Mouse (Mus musculus) embryonic facial prominence, embryonic 12.5 days (tissue): Measurements from ENCODE around the gene Zfp467. TPM values are rescaled to one million over a fixed set of nuclear protein-coding genes. Genes with fewer than 3 reads are reported as not detected.
A peak's percentile ranks its signal among the peaks of the same experiment; 100 is the strongest.

Source experiments
- ATAC-seq: fragments of 200-750 bp; cut with Nextera tagmentation; 2 replicates; pipeline ENCODE4 v1.8.0; 2017; ENCODE audit not compliant: insufficient number of reproducible peaks, insufficient read depth, low FRiP score, low TSS enrichment
- H3K27ac ChIP-seq: fragments of 300-500 bp; sonication (generic); 2 replicates; pipeline ENCODE4 v1.5.1; 2016; ENCODE audit warnings: mild to moderate bottlenecking
- H3K27me3 ChIP-seq: fragments of 300-500 bp; sonication (generic); 2 replicates; pipeline ENCODE4 v1.6.1; 2016; ENCODE audit warnings: mild to moderate bottlenecking, moderate library complexity
- H3K36me3 ChIP-seq: fragments of 300-500 bp; sonication (generic); 2 replicates; pipeline ENCODE4 v1.6.1; 2016; ENCODE audit warnings: mild to moderate bottlenecking
- H3K4me1 ChIP-seq: fragments of 300-500 bp; sonication (generic); 2 replicates; pipeline ENCODE4 v1.6.1; 2016
- H3K4me2 ChIP-seq: fragments of 300-500 bp; sonication (generic); replicated peaks from 2 replicates; pipeline ENCODE4 v1.6.1; 2016; ENCODE audit warnings: mild to moderate bottlenecking, moderate library complexity
- H3K4me3 ChIP-seq: fragments of 300-500 bp; sonication (generic); 2 replicates; pipeline ENCODE4 v1.5.1; 2016; ENCODE audit warnings: mild to moderate bottlenecking
- H3K9ac ChIP-seq: fragments of 300-500 bp; sonication (generic); 2 replicates; pipeline ENCODE4 v1.6.1; 2016; ENCODE audit warnings: mild to moderate bottlenecking, moderate library complexity
- H3K9me3 ChIP-seq: fragments of 300-500 bp; sonication (generic); 2 replicates; pipeline ENCODE4 v1.6.1; 2016; ENCODE audit warnings: mild to moderate bottlenecking, moderate library complexity
- WGBS: fragments of 180-500 bp; shearing (Covaris S2); methylation state at CpG from one replicate; pipeline ENCODE4 v1.1.7; 2016; 5-methylcytosine and 5-hydroxymethylcytosine counted together
- polyA plus RNA-seq: library from polyadenylated mRNA; unstranded; fragments of >200 nt; fragmentation: Nextera tagmentation; extraction: Ambion mirVana; gene quantifications from 2 replicates; pipeline ENCODE4 v1.2.1, GENCODE M21; 2016

Zfp467 gene
- polyA plus RNA-seq, 1 experiment from 2014 or later = 30.3 TPM

DNA sequence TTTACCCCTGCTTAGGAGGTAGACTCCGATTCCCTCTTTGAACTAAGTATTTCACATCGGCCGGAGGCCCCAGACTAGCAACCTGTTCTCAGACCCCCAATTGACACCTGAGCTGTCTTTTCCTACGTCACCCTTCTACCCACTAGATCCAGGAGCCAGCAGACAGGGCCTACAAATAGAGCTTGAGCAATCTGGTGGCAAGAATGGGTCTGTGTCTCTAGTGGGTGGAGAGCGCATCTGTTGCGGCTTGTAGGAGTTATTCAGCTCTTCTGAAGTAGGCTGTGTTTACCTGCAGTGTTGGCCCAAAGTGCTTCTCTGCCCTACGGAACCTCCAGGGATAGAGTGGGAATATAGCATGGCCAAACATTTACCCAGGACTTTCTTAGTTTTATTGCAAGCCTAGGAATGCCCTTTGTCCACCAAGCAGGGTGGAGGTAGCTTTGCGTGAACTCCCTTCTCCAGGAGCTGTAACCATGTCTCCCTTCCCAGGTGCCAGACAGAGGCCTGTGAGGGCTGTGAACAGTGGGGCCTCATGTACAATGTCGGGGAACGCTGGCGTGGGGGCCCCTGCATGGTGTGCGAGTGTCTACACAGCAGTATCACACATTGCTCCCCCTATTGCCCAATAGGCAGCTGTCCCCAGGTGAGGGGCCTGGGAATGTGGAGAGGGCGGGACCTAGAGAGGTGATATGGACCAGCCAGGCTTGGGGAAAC is 19.5 kb upstream of the Zfp467 start:
- H3K4me3 ChIP-seq = no peak overlapping the region
- no peak overlapping the region for H3K27ac ChIP-seq
- no peaks in the 10 kb centered on the region for H3K9me3 ChIP-seq
- H3K9ac ChIP-seq = no peak overlapping the region
- H3K4me2 ChIP-seq = no peak overlapping the region
- ATAC-seq = no peak
- H3K27me3 ChIP-seq = no peaks in the 10 kb centered on the region
- 92% methylated on average over 13 of the region's 13 CpGs for WGBS
- no peaks in the 10 kb centered on the region for H3K36me3 ChIP-seq
- no peaks in the 10 kb centered on the region for H3K4me1 ChIP-seq

DNA sequence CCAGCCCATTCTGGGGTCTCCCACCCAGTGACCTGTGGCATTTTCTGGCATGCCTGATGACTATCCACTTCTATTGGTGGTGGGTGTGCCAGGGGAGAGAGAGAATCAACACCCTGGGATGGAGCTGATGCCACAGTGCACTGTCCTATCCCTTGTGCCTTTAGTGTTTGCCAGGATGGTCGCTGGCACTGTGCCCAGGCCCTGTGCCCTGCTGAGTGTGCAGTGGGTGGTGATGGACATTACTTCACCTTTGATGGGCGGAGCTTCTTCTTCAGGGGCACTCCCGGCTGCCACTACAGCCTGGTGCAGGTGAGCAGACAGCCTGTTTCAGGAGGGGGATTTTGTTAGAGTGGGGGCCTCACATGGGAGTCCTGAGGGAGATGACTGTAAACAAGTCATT is 7.1 kb upstream of the Zfp467 start:
- Histone ChIP-seq H3K9ac (no peak overlapping the region), H3K4me1 (no peaks in the 10 kb centered on the region), H3K9me3 (no peaks in the 10 kb centered on the region), H3K27me3 (no peaks in the 10 kb centered on the region), H3K4me2 (no peak overlapping the region), H3K36me3 (no peaks in the 10 kb centered on the region), H3K4me3 (no peak overlapping the region), H3K27ac (no peak overlapping the region)
- WGBS = 73% methylated on average over 3 of the region's 3 CpGs
- no peak for ATAC-seq

DNA sequence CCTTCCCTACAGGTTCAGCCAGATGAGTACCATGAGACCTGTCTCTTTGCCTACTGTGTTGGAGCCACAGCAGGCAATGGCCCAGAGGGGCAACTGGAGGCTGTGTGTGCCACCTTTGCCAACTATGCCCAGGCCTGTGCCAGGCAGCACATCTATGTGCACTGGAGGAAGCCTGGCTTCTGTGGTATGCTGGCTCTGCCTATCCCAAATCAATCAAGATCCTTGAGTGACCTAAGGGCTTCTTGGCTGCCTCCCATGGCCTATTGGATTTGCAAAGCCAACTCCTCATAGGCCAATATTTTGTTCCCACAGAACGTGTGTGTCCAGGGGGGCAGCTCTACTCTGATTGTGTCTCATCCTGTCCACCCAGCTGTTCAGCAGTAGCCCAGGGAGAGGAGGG is 6.5 kb upstream of the Zfp467 start:
- no peak for ATAC-seq
- 100% methylated on average over 1 of the region's 1 CpGs for WGBS
- H3K9me3 ChIP-seq = no peaks in the 10 kb centered on the region

DNA sequence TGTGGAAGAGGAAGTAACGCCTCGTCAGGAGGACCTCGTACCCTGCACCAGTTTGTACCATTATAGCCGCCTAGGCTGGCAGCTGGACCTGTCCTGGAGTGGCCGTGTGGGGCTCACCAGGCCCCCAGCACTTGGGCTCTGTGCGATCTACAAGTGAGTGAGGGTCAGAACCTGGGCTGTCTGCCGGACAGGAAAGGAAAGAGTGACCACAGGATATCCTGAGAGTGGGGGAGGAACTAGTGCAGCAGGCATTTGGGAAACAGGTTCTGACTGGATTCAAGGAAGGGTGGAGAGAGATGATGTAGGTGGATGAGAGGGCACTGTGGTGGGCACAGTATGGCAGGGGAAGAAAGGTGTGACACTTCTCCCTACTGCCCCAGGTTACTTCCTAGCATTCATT is 2.9 kb upstream of the Zfp467 start:
- Histone ChIP-seq H3K4me3 (no peak overlapping the region), H3K27ac (no peak overlapping the region), H3K9ac (no peak overlapping the region), H3K27me3 (no peaks in the 10 kb centered on the region), H3K9me3 (no peaks in the 10 kb centered on the region), H3K36me3 (no peaks in the 10 kb centered on the region), H3K4me1 (peaks cover 9% of the 10 kb centered on the region), H3K4me2 (no peak overlapping the region)
- no peak for ATAC-seq
- 68% methylated on average over 7 of the region's 7 CpGs for WGBS

More for the DNA sequence above, 6.5 kb upstream of the Zfp467 start:
- Histone ChIP-seq H3K4me1 (no peaks in the 10 kb centered on the region), H3K27me3 (no peaks in the 10 kb centered on the region), H3K36me3 (no peaks in the 10 kb centered on the region), H3K4me3 (no peak overlapping the region), H3K27ac (no peak overlapping the region), H3K4me2 (no peak overlapping the region), H3K9ac (no peak overlapping the region)

DNA sequence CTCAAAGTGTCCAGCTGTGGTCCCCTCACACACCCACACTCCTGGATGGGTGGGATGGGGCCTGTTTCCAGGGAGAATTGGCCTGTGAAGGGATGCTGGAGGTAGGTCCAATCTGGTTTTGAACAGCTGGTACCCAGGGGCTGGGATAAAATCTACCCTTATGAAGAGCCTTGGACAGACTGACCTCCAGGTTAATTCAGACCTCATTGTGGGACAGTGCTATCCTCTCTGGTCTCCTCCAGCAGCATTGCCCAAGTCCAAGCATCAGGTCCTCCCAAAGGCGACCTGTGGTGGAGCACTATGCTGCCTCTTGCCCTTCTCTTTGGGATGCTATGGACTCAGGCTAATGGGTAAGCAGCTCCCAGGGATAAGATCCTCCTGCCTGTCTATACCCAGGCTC is 2.3 kb upstream of the Zfp467 start, which contains the start of gene Sspo:
Gene Sspo, plus strand, starts transcription at position 301 of the 400 bp plus-strand sequence.
- H3K9me3 ChIP-seq = no peaks in the 10 kb centered on the region
- no peak within 1 kb of the TSS for H3K9ac ChIP-seq
- ATAC-seq = no peak
- H3K36me3 ChIP-seq = no peaks in the 10 kb centered on the region
- H3K4me1 ChIP-seq = peaks cover 14% of the 10 kb centered on the region
- no peaks in the 10 kb centered on the region for H3K27me3 ChIP-seq
- H3K27ac ChIP-seq = no peak within 1 kb of the TSS
- no peak within 1 kb of the TSS for H3K4me2 ChIP-seq
- WGBS = 58% methylated on average over 1 of the region's 1 CpGs
- H3K4me3 ChIP-seq = no peak within 1 kb of the TSS

DNA sequence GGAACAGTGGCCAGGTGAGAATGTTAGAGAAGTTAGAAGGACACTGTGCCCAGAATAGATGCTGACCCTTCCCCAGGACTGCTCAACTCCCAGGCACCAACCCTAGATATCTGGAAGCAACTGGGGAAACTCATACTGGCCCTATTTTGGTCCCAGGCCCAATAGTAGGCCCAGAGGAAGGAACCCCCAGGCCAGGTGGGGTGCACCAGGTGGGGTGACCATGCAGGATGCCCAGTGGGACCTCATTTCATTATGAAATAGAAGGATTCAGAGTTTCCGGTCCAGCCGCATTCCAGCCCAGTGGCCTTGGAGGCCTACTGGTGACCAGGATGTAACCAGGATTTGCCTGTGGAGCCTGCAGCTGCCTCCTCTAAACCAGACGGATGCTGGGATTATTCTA is 1.3 kb upstream of the Zfp467 start:
- peaks cover 14% of the 10 kb centered on the region for H3K4me1 ChIP-seq
- H3K9ac ChIP-seq = no peak overlapping the region
- no peaks in the 10 kb centered on the region for H3K27me3 ChIP-seq
- H3K9me3 ChIP-seq = no peaks in the 10 kb centered on the region
- H3K27ac ChIP-seq = peak overlapping the region; percentile 97; the same call in 1 of the 2 replicates
- WGBS = 60% methylated on average over 3 of the region's 3 CpGs
- H3K4me2 ChIP-seq = no peak overlapping the region
- peaks cover 8% of the 10 kb centered on the region for H3K36me3 ChIP-seq
- no peak for ATAC-seq
- H3K4me3 ChIP-seq = no peak overlapping the region

DNA sequence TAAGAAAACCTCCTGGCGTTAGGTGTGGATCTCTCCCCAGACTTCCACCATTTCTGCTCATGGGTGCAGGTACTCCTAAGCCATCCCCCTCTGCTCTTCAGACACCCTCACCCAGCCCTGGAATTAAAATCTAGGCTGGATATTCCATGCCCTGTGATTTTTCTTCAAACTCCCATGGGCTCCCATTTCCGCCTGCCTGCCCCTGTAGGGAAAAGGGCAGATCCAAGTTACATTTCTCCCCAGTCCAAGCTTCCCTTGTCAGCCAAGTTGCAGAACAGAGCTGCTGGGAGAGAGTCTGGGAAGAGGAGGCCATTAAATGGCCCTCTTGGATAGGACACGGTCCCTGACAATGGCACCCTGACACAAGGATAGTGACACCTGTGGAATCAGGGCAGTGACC is 631 bp upstream of the Zfp467 start:
- Histone ChIP-seq H3K4me3 (peak overlapping the region; percentile 73), H3K27me3 (no peaks in the 10 kb centered on the region), H3K9me3 (no peaks in the 10 kb centered on the region), H3K36me3 (peaks cover 14% of the 10 kb centered on the region), H3K9ac (peak overlapping the region; percentile 90), H3K4me1 (peaks cover 17% of the 10 kb centered on the region), H3K4me2 (peak overlapping the region; percentile 71), H3K27ac (peak overlapping the region; percentile 97)
- no peak for ATAC-seq
- WGBS = 31% methylated on average over 3 of the region's 3 CpGs

DNA sequence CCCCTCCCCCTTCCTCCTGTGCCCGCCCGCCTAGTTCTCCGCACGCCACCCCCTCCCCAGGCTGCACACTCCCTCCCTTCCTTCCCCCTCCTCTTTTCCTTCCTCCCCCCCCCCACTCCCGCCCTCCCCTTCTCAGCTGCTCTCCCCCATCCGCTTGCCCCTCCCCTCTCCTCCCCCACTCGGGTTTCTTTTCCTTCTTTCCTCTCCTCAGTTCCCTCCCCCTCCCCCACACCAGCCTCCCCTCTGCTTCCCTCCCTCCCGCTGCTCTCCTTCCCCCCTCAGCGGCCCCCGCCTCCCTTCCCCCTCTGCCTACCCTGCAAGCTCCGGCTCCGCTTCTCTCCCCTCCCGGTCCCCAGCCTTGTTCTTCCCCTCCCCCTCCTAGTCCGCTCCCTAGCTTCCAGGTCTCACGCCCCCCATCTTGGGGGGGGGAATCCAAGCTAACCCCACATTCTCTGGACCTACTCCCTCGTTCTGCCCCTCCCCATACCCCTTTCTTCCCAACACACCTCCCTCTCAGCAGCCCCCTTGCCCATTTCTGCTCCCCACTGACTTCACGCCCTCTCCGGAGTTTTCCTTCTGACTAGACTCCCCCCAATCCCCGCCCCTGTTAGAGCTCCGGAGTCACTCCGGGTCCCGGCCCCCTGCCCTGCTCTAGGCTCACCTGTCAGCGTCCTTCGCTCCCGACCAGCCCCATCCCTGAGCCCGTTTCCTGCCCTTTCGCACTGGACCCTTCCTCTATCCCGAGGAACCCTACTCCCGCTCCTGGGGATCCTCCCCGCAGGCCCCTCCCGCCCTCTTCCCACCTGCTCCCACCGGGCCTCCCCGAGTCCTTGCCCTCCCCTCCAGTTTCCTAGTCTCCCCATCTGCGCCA is 1.1 kb downstream of the Zfp467 start:
- no peaks in the 10 kb centered on the region for H3K9me3 ChIP-seq
- H3K4me3 ChIP-seq = peak overlapping the region; percentile 73
- H3K36me3 ChIP-seq = peaks cover 22% of the 10 kb centered on the region
- ATAC-seq = peak; percentile 38
- H3K27me3 ChIP-seq = peaks cover 7% of the 10 kb centered on the region
- peak overlapping the region; percentile 71 for H3K4me2 ChIP-seq
- H3K27ac ChIP-seq = peak overlapping the region; percentile 97
- WGBS = under 1% methylated on average over 32 of the region's 34 CpGs
- peaks cover 34% of the 10 kb centered on the region for H3K4me1 ChIP-seq
- H3K9ac ChIP-seq = peak overlapping the region; percentile 90

DNA sequence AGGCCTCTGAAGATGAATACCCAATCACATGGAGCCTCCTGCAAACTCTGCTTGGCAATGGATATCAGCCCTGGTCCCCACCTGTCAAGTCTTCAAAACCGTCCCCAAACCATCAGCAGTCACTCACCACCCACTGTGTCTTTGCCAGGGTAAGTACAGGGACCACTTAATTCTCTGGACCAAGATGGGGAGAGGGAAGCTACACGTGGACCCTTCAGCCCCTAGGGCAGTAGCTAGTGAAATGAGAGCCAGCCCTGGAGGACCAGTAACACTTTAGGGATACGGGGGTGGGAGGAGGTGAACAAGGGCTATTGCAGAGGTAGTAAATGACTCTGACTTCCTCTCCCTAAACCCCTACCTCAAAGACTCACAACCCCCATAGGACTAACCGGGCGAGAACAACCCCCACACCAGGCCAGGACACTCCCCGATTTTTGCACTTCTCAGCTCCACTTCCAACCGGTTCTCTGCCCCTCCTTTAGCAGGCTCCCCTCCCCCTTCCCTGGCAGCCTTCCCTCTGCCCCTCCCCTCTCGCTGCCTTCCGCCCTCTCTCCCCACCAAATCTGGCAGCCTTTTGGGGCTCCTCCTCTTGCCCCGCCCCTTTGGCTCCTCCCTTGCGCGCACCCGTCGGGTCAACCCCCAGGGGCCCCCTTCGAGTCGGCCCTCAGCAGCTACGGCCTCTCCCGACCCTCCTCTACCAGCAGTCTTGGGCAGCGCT is 1.9 kb downstream of the Zfp467 start:
- peaks cover 42% of the 10 kb centered on the region for H3K4me1 ChIP-seq
- peaks cover 15% of the 10 kb centered on the region for H3K27me3 ChIP-seq
- peak overlapping the region; percentile 47 for H3K9ac ChIP-seq
- H3K4me2 ChIP-seq = peak overlapping the region; percentile 71
- H3K27ac ChIP-seq = peak overlapping the region; percentile 97
- WGBS = 2% methylated on average over 19 of the region's 19 CpGs
- H3K4me3 ChIP-seq = peak overlapping the region; percentile 73
- no peaks in the 10 kb centered on the region for H3K9me3 ChIP-seq
- ATAC-seq = peak; percentile 81
- peaks cover 28% of the 10 kb centered on the region for H3K36me3 ChIP-seq

DNA sequence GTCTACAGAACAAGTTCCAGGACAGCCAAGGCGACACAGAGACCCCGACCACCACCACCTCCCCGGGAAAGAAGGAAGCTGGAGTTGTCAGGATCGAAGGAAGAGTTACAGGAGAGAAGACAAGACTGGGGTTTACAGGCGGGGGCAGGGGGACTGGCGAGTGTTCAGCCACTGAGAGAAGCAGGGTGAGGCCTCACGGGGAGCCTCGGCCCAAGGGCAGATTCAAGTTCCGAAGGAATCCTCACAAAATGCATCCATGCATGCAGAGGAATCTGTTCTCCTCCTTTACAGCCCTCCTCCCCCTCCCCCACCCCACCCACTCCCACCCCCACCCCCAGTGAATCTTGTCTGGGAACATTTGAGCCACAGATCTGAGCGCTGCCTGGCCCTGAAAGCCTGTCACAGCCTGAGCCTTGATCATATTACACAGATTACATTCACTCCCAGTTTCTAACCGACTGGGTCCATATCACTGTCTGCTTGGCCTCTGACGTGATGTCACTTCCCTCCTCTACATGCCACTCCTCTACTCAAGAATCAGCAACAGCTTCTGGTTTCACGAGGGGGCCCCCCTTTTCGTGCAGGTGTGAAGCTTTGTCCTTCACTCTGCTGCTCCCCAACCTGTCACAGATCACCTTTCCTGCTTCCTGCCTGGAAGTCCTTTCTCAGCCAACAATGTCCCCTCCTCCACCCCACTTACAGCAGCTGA is 5.2 kb downstream of the Zfp467 start:
- H3K4me2 ChIP-seq = peak overlapping the region; percentile 1; the same call in 1 of the 2 replicates
- H3K27me3 ChIP-seq = peaks cover 26% of the 10 kb centered on the region
- no peak overlapping the region for H3K9ac ChIP-seq
- H3K4me3 ChIP-seq = no peak overlapping the region
- H3K4me1 ChIP-seq = peaks cover 51% of the 10 kb centered on the region
- H3K9me3 ChIP-seq = no peaks in the 10 kb centered on the region
- no peak for ATAC-seq
- H3K36me3 ChIP-seq = peaks cover 48% of the 10 kb centered on the region
- WGBS = 22% methylated on average over 14 of the region's 14 CpGs
- H3K27ac ChIP-seq = peak overlapping the region; percentile 20; the same call in 1 of the 2 replicates

DNA sequence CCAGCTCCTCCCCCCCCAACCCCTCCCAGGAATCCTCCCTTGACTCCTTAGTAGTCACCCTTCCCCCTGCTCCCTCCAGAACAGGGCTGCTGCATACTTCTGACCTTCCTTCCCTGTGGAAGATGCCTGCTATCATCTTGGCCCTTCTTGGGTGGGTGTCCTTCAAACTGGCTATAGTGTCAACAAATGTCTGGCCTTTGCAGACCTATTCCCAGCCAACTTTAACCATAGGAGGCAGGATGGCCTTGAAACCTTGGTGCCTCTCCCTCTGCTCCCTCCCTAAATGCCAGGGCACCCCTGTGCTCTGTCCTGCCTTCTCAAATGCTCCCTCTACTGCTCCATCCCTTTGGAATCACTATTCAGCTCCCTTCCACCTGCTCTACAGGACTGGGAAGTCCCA is 6.0 kb downstream of the Zfp467 start:
- peaks cover 26% of the 10 kb centered on the region for H3K27me3 ChIP-seq
- H3K4me2 ChIP-seq = no peak overlapping the region
- peaks cover 48% of the 10 kb centered on the region for H3K36me3 ChIP-seq
- peaks cover 56% of the 10 kb centered on the region for H3K4me1 ChIP-seq
- ATAC-seq = no peak
- H3K9ac ChIP-seq = no peak overlapping the region
- no peaks in the 10 kb centered on the region for H3K9me3 ChIP-seq
- 0 out of 2 replicates have a peak overlapping the region, but pooled peaks have one; percentile 20 for H3K27ac ChIP-seq
- H3K4me3 ChIP-seq = no peak overlapping the region
